Mouse (Mus musculus): ENCODE data around the gene Prickle2.

- TF ChIP-seq POLR2A (IDR thresholded peaks at IDR 0.05; ENCODE audit: insufficient read length, low read depth) (no peak), TCF12 (IDR thresholded peaks at IDR 0.05; ENCODE audit: insufficient read depth, poor library complexity, severe bottlenecking) (no peak)
Measured at GRCm38 (mm10) chr6:92469456-92469855, 236.5 kb downstream of the Prickle2 start.
